Mouse (Mus musculus): ENCODE data around the gene Hexim2.

The Hexim2 gene

GRCm38 (mm10) chr11:103173771-103174344 is 41.6 kb downstream of the Hexim2 start:
- no peak for DNase-seq (ENCODE audit: low spot score)

- DNase-seq (ENCODE audit: low spot score), result no peak
Observed at GRCm38 (mm10) chr11:103174411-103174832, 42.2 kb downstream of the Hexim2 start.

GRCm38 (mm10) chr11:103174891-103175391 is 42.7 kb downstream of the Hexim2 start:
- no peak for DNase-seq (ENCODE audit: low spot score)

GRCm38 (mm10) chr11:103175688-103176442 is 43.6 kb downstream of the Hexim2 start:
- DNase-seq (ENCODE audit: low spot score), result no peak

GRCm38 (mm10) chr11:103176510-103176909 is 44.3 kb downstream of the Hexim2 start:
- no peak for DNase-seq (ENCODE audit: low spot score)

GRCm38 (mm10) chr11:103177216-103177615 is 45.0 kb downstream of the Hexim2 start:
- no peak for DNase-seq (ENCODE audit: low spot score)

GRCm38 (mm10) chr11:103177815-103178485 is 45.7 kb downstream of the Hexim2 start:
- DNase-seq (ENCODE audit: low spot score), result no peak

GRCm38 (mm10) chr11:103178748-103179147 is 46.5 kb downstream of the Hexim2 start:
- no peak for DNase-seq (ENCODE audit: low spot score)

GRCm38 (mm10) chr11:103180426-103180825 is 48.2 kb downstream of the Hexim2 start:
- no peak for DNase-seq (ENCODE audit: low spot score)

- no peak for DNase-seq (ENCODE audit: low spot score)
Observed at GRCm38 (mm10) chr11:103181349-103181748, 49.1 kb downstream of the Hexim2 start.

- no peak for DNase-seq (ENCODE audit: low spot score)
Observed at GRCm38 (mm10) chr11:103181911-103182310, 49.7 kb downstream of the Hexim2 start.

GRCm38 (mm10) chr11:103184891-103185290 is 52.7 kb downstream of the Hexim2 start:
- DNase-seq (ENCODE audit: low spot score), result peak; percentile 79

Measured in retina, embryonic 14.5 days (tissue).